8 mouse cellular contexts compared by ENCODE assay signal in genomic region chr10:81574081-81575056, GRCm38 (mm10). TPM values are rescaled to one million over a fixed set of nuclear protein-coding genes. Genes with fewer than 3 reads are reported as not detected.
DNase-seq lines count a peak whose midpoint lies in the region; ATAC-seq and TF ChIP-seq lines count a peak whose summit lies in the region.

Tle2 (plus strand) TSS chr10:81574561.

- no peak for TF ChIP-seq CTCF in spleen, adult 2 months (IDR thresholded peaks at IDR 0.05; ENCODE audit: extremely low read depth, insufficient read depth, insufficient read length, insufficient replicate concordance)
- TF ChIP-seq CTCF in forebrain, postnatal 0 days (IDR thresholded peaks at IDR 0.05; ENCODE audit: low read depth) = no peak
- TF ChIP-seq CTCF in olfactory bulb, adult 2 months (IDR thresholded peaks at IDR 0.05; ENCODE audit: insufficient read depth, low read depth, low read length) = no peak

- TF ChIP-seq POLR2A in spleen, adult 2 months (IDR thresholded peaks at IDR 0.05; ENCODE audit: low read depth, low read length) = no peak
- TF ChIP-seq POLR2A in olfactory bulb, adult 2 months (IDR thresholded peaks at IDR 0.05; ENCODE audit: insufficient read depth, low read depth, low read length) = no peak

- peaks cover 1% of the 10 kb centered on the region; the same call in 1 of the 2 replicates for H3K27me3 ChIP-seq in spleen, adult 2 months (ENCODE audit: control insufficient read depth, insufficient read depth, low read length)
- H3K27me3 ChIP-seq in forebrain, postnatal 0 days (ENCODE audit: insufficient read depth, low read length) = peaks cover 15% of the 10 kb centered on the region

- H3K4me1 ChIP-seq in spleen, adult 2 months (ENCODE audit: control insufficient read depth, insufficient read depth, insufficient read length) = peaks cover 9% of the 10 kb centered on the region; the same call in 1 of the 2 replicates
- peaks cover 22% of the 10 kb centered on the region for H3K4me1 ChIP-seq in forebrain, postnatal 0 days (ENCODE audit: insufficient read depth)
- peaks cover 56% of the 10 kb centered on the region for H3K4me1 ChIP-seq in olfactory bulb, adult 2 months (ENCODE audit: control insufficient read depth, insufficient read depth, low read length)

- peak; percentile 80 for DNase-seq in cerebellum, adult 11-12 months
- DNase-seq in cerebellum, postnatal 4 days (ENCODE audit: low spot score in 2 of 2) = no peak
- DNase-seq in spleen, adult 2 months (ENCODE audit: low read depth in 1 of 2, low spot score in 2 of 2) = no peak
- DNase-seq in spleen, postnatal 4 days (ENCODE audit: low spot score in 2 of 2) = no peak
- DNase-seq in forebrain, postnatal 0 days = no peak
- no peak for DNase-seq in left cerebral cortex, postnatal 36 days (ENCODE audit: low spot score in 2 of 2)
- DNase-seq in urinary bladder, adult 18-20 months (ENCODE audit: low spot score in 2 of 2) = no peak

- ATAC-seq in forebrain, postnatal 0 days = no peak

- WGBS in spleen, adult 2 months = 37% methylated on average over 10 of the region's 10 CpGs
- WGBS in forebrain, postnatal 0 days = 16% methylated on average over 10 of the region's 10 CpGs
- 29% methylated on average over 10 of the region's 10 CpGs for WGBS in olfactory bulb, adult 2 months

- peak within 1 kb of the TSS; percentile 62 for H3K9ac ChIP-seq in forebrain, postnatal 0 days

- H3K4me2 ChIP-seq in forebrain, postnatal 0 days (ENCODE audit: low read depth) = peak within 1 kb of the TSS; percentile 74

- no peak within 1 kb of the TSS for H3K27ac ChIP-seq in spleen, adult 2 months (ENCODE audit: insufficient read depth, low read length)
- H3K27ac ChIP-seq in forebrain, postnatal 0 days (ENCODE audit: low read depth, low read length) = no peak within 1 kb of the TSS
- no peak within 1 kb of the TSS for H3K27ac ChIP-seq in olfactory bulb, adult 2 months (ENCODE audit: insufficient read depth, low read depth, low read length)

- intact Hi-C loops in left cerebral cortex, postnatal 36 days (cut with DNase I) = loop anchor here (2.0 kb wide), 1 partner anchor 22 kb away; no protein-coding TSS in a partner anchor

- H3K4me3 ChIP-seq in spleen, adult 2 months (ENCODE audit: extremely low read depth, insufficient read depth, insufficient read length) = peak within 1 kb of the TSS; percentile 58
- H3K4me3 ChIP-seq in forebrain, postnatal 0 days (ENCODE audit: low read depth, low read length) = peak within 1 kb of the TSS; percentile 60
- H3K4me3 ChIP-seq in olfactory bulb, adult 2 months (ENCODE audit: insufficient read depth, low read depth, low read length) = peak within 1 kb of the TSS; percentile 59

- no peaks in the 10 kb centered on the region for H3K36me3 ChIP-seq in spleen, adult 2 months (ENCODE audit: control insufficient read depth, insufficient read depth, low read length)
- no peaks in the 10 kb centered on the region for H3K36me3 ChIP-seq in forebrain, postnatal 0 days (ENCODE audit: insufficient read depth)

- no peaks in the 10 kb centered on the region for H3K9me3 ChIP-seq in forebrain, postnatal 0 days (ENCODE audit: low read length)

RNA-seq across cellular contexts. Expression of gene Tle2, which starts in this region (rescaled TPM):
- 49.9 and 58.6 TPM in 2 replicates for polyA plus RNA-seq in spleen, adult 2 months (2012; rRNA removed)
- 20.5 and 25.6 TPM in 2 replicates for total RNA-seq in forebrain, postnatal 0 days (2014; rRNA removed)
- polyA plus RNA-seq in forebrain, postnatal 0 days (2015; fragmentation: Nextera tagmentation; extraction: Ambion mirVana) = 21.0 and 30.5 TPM in 2 replicates
- total RNA-seq in left cerebral cortex, postnatal 36 days (2021) = 10 to 100 TPM; 23.7 to 37.6 TPM
- polyA plus RNA-seq in olfactory bulb, adult 2 months (2012; ENCODE audit: insufficient read depth, insufficient read length, low replicate concordance, missing spikeins) = not detected in 2 replicates
